Mouse (Mus musculus): ENCODE data around the gene Aga. TPM values are rescaled to one million over a fixed set of nuclear protein-coding genes. Genes with fewer than 3 reads are reported as not detected.
"Not testable (repeated sequence)": the region's sequence is repeated elsewhere in the genome, so short reads cannot be mapped to it uniquely, and the experiment has no call there.

Aga gene
- polyA plus RNA-seq (2016; fragmentation: Nextera tagmentation; extraction: Ambion mirVana) = 17.6 and 18.9 TPM in 2 replicates

- 0 out of 2 replicates have a peak, but pooled peaks cover 6% of the 10 kb centered on the region for H3K4me1 ChIP-seq
- peak; percentile 97 for ATAC-seq (ENCODE audit: low FRiP score, low read depth)
- H3K36me3 ChIP-seq = 0 out of 2 replicates have a peak, but pooled peaks cover 3% of the 10 kb centered on the region
- peak within 1 kb of the TSS; percentile 66 for H3K4me2 ChIP-seq (replicated peaks)
- peak within 1 kb of the TSS; percentile 54 for H3K4me3 ChIP-seq
- H3K27me3 ChIP-seq = no peaks in the 10 kb centered on the region
- H3K9me3 ChIP-seq = no peaks in the 10 kb centered on the region
- H3K27ac ChIP-seq (replicated peaks) = peak within 1 kb of the TSS; percentile 63
- under 1% methylated on average over 24 of the region's 24 CpGs for WGBS
- H3K9ac ChIP-seq (replicated peaks) = peak within 1 kb of the TSS; percentile 79
Measured at GRCm38 (mm10) chr8:53511551-53512127, at the start of gene Aga. Gene Aga, plus strand, starts transcription at chr8:53511727.

DNA sequence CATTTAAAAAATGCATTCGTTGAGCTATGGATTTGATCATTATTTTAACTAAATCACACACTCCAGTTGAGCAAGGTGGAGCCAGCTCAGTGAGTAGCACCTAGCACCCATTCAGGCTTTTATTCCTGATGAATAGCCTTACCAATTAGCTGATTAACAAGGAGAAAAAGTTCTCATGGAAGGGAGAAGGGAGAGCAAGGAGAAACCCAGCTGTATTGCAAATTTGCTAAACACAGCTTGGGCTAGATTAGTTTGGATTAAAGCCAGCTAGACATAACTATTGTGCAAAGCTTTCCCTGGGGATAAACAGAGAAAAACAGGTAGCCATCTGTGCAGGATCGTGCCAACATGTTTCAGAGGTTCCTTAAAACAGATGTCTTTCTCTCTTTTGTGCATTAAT is 22.5 kb upstream of the Aga start:
- no peak overlapping the region for H3K9ac ChIP-seq (replicated peaks)
- peak; percentile 34; the same call in 1 of the 2 replicates for ATAC-seq (ENCODE audit: low FRiP score, low read depth)
- WGBS = 49% methylated on average over 2 of the region's 2 CpGs

DNA sequence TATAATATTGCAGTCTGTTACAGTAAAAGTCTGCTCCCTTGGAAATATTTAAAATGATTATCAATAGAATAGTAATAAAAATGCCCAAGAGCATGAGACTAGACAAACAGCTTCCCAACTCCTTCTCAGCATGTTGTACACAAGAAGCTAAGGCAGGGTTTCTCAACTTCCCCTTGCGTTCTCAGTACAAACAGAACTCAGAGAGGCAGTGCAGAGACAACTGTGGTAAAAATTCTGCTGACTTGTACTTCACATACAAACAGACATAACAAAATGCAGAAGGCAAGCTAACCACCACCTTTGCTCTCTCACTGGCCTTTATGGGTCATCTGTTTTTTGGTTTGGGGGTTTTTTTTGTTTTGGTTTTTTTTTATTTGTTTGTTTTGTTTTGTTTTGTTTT is 15.3 kb upstream of the Aga start:
- no peak overlapping the region for H3K4me3 ChIP-seq
- no peaks in the 10 kb centered on the region for H3K4me1 ChIP-seq
- 93% methylated on average over 1 of the region's 1 CpGs for WGBS
- no peak for ATAC-seq (ENCODE audit: low FRiP score, low read depth)
- no peak overlapping the region for H3K27ac ChIP-seq (replicated peaks)
- H3K9me3 ChIP-seq = no peaks in the 10 kb centered on the region
- H3K36me3 ChIP-seq = no peaks in the 10 kb centered on the region
- no peaks in the 10 kb centered on the region for H3K27me3 ChIP-seq
- no peak overlapping the region for H3K9ac ChIP-seq (replicated peaks)
- H3K4me2 ChIP-seq (replicated peaks) = no peak overlapping the region

More for the DNA sequence above, 22.5 kb upstream of the Aga start:
- Histone ChIP-seq H3K4me1 (no peaks in the 10 kb centered on the region), H3K9me3 (no peaks in the 10 kb centered on the region), H3K27me3 (no peaks in the 10 kb centered on the region), H3K4me3 (no peak overlapping the region), H3K36me3 (no peaks in the 10 kb centered on the region), H3K4me2 (replicated peaks) (no peak overlapping the region), H3K27ac (replicated peaks) (no peak overlapping the region)

GRCm38 (mm10) chr8:53496885-53497326 is 14.6 kb upstream of the Aga start:
- Histone ChIP-seq H3K4me1 (no peaks in the 10 kb centered on the region), H3K36me3 (no peaks in the 10 kb centered on the region), H3K4me2 (replicated peaks) (no peak overlapping the region), H3K9me3 (no peaks in the 10 kb centered on the region), H3K27me3 (no peaks in the 10 kb centered on the region), H3K4me3 (no peak overlapping the region), H3K27ac (replicated peaks) (no peak overlapping the region), H3K9ac (replicated peaks) (no peak overlapping the region)
- WGBS = 81% methylated on average over 3 of the region's 3 CpGs
- ATAC-seq (ENCODE audit: low FRiP score, low read depth) = no peak

DNA sequence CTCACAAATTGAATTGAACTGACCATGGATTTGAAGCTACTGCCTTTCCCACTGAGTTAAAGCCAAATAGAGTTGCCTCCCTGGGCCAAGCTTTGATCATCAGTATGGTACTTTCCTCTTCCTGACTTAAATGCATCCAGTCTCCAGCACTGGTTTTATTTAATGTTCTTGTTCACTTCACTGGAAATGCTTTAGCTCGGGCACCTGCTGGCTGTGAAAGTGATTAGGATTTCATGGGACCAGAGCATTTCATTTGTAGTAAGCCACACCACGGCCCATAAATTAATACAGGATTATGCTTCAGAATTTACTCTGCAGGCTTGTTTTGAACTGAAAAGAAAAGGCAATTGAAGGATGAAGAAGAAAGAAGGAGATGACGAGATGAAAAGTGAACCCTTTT is 26.5 kb downstream of the Aga start:
- not testable (repeated sequence) for H3K27me3 ChIP-seq; H3K4me2 ChIP-seq (replicated peaks); H3K4me3 ChIP-seq; H3K4me1 ChIP-seq; H3K36me3 ChIP-seq; H3K9me3 ChIP-seq; H3K27ac ChIP-seq (replicated peaks); H3K9ac ChIP-seq (replicated peaks)
- ATAC-seq (ENCODE audit: low FRiP score, low read depth) = peak; percentile 63; the same call in 1 of the 2 replicates
- WGBS = 38% methylated on average over 3 of the region's 3 CpGs

GRCm38 (mm10) chr8:53539585-53539984 is 28.1 kb downstream of the Aga start:
- Histone ChIP-seq H3K27ac (replicated peaks) (no peak overlapping the region), H3K27me3 (no peaks in the 10 kb centered on the region), H3K4me3 (no peak overlapping the region), H3K4me1 (no peaks in the 10 kb centered on the region), H3K9me3 (no peaks in the 10 kb centered on the region), H3K9ac (replicated peaks) (no peak overlapping the region), H3K36me3 (no peaks in the 10 kb centered on the region), H3K4me2 (replicated peaks) (no peak overlapping the region)
- ATAC-seq (ENCODE audit: low FRiP score, low read depth) = no peak
- WGBS = 82% methylated on average over 2 of the region's 2 CpGs

DNA sequence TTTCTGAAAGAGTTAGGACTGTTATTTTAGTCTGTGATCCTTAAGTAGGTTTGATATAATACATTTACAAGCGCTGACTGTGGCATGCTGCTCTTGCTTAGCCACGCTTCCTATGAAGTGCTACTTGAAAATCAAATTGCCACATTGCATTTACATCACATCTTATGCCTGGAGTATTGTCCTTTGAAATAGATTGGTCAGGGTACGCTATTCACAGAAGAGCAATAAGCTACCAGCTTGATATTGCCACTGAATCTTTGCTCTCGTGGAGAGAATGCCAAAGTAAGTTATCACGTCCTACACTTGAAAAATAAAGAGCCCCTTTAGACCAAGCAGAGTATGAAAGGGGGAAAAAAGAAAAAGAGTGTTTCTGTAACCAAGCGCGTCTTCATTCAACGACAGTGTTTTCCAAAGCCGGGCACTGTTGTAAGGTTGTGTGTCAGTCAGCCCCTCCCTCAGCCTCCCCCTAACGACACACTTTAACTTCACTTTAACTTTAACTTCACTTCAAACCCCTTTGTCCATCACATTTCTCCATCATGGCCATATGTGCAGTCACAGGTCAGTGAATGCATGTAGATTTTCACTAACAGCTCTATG is 51.0 kb downstream of the Aga start:
- H3K4me2 ChIP-seq (replicated peaks) = no peak overlapping the region
- no peaks in the 10 kb centered on the region for H3K27me3 ChIP-seq
- no peak overlapping the region for H3K27ac ChIP-seq (replicated peaks)
- H3K9me3 ChIP-seq = no peaks in the 10 kb centered on the region
- no peaks in the 10 kb centered on the region for H3K36me3 ChIP-seq
- WGBS = 58% methylated on average over 10 of the region's 10 CpGs
- H3K4me3 ChIP-seq = no peak overlapping the region
- H3K9ac ChIP-seq (replicated peaks) = no peak overlapping the region
- H3K4me1 ChIP-seq = no peaks in the 10 kb centered on the region
- peak; percentile 87 for ATAC-seq (ENCODE audit: low FRiP score, low read depth)

DNA sequence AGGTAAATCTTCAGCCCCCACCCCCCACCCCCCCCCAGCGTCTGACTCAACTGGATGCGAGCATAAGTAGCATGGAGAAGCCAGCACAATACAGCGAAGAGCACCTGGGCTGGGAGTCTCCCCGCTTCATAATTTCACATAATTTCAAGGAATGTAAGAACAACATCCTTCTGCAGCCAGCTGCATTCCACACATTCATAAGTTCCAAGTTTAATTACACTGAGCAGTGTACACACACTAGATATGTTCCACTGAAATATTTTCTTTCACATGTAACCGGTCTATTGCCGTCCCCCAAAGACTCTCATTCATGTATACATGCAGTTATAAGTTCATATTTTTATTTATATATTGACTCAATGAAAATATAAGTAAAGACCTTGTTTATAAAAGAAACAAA is 54.7 kb downstream of the Aga start:
- no peak overlapping the region for H3K27ac ChIP-seq (replicated peaks)
- H3K9ac ChIP-seq (replicated peaks) = no peak overlapping the region
- WGBS = 81% methylated on average over 6 of the region's 6 CpGs
- H3K36me3 ChIP-seq = no peaks in the 10 kb centered on the region
- H3K4me3 ChIP-seq = no peak overlapping the region
- ATAC-seq (ENCODE audit: low FRiP score, low read depth) = no peak
- H3K9me3 ChIP-seq = no peaks in the 10 kb centered on the region
- no peaks in the 10 kb centered on the region for H3K4me1 ChIP-seq
- no peak overlapping the region for H3K4me2 ChIP-seq (replicated peaks)
- no peaks in the 10 kb centered on the region for H3K27me3 ChIP-seq

Other genes with a start within 250 kb of the Aga start
- gene Neil3, start 127.3 kb downstream of the Aga start, polyA plus RNA-seq (2016; fragmentation: Nextera tagmentation; extraction: Ambion mirVana) = 30.3 and 33.7 TPM in 2 replicates